Mouse (Mus musculus): ENCODE measurements at regions not wholly inside any gene's neighbourhood (a gene's known extent, or its start where the extent isn't known, plus 50 kb on each side); places are given as distances from the start of the nearest gene placed in this dataset.

DNA sequence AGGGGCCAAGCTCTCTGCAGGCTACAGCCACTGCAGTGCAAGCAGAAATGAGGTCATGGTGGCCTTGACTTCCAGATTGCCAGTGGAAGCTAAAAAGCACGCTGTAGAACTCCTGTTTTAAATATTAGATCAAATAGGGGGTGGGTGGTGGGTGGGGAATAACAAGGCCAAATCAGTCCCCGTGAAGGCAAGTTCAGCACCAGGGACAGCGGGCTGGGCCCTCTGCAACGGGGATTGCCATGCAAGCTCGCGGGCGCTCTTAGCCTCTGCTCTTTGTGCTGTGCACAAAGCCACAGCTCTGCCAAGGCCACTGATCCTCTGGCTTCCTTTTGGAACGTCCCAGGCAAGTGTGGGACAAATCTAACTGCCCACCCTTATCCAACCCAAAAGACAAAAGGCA, 623.1 kb downstream of the Vrk1 start:
- TF ChIP-seq CTCF (IDR thresholded peaks at IDR 0.05; ENCODE audit: low read depth), result no peak
- no peak for TF ChIP-seq EP300 (IDR thresholded peaks at IDR 0.05; ENCODE audit: low read depth)

All from liver, postnatal 0 days (tissue).